Comparison of ENCODE assay signal across 11 mouse cellular contexts in the genomic region with DNA sequence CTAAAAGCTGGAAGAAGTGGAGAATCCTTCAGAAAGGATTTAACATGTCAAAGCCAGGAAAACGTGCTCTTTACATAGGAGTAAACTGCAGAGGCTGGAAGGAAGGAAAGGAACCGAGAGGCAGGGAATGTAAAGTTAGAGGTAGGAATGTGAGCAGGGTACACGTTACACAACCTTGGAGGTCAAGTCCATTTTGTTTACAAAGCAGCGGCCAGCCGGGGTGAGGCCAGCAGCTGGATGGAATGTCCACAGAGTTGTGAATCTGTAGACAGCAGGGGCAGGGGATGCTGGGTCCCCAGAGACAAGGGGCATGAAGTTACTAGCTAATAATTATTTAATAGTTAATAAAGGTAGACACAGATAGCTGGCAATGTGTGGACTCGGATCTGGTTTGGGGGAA. TPM values are rescaled to one million over a fixed set of nuclear protein-coding genes. Genes with fewer than 3 reads are reported as not detected.
A peak's percentile ranks its signal among the peaks of the same experiment; 100 is the strongest.
DNase-seq lines count a peak whose midpoint lies in the region; ATAC-seq and TF ChIP-seq lines count a peak whose summit lies in the region.
"Had no signal": no experiment of that assay in that cellular context is flagged by ENCODE, and none has a peak within 500 bp of the region (broad histone marks: within the 10 kb centered on the region; RNA-seq: fewer than 3 reads in every experiment).

No protein-coding gene starts in this region.

- intact Hi-C loops in left cerebral cortex, postnatal 36 days (cut with DNase I): no loop called here

- WGBS in liver, adult 2 months: 25% methylated on average over 6 of the region's 6 CpGs
- WGBS in liver, embryonic 12.5 days (ENCODE audit: insufficient replicate concordance): 58% methylated on average over 6 of the region's 6 CpGs
- WGBS in liver, embryonic 16.5 days (ENCODE audit: insufficient replicate concordance): 50% methylated on average over 6 of the region's 6 CpGs

- no peak for TF ChIP-seq POLR2A in liver, adult 2 months (IDR thresholded peaks at IDR 0.05; ENCODE audit: extremely low read depth, insufficient read depth, low read length)

- no peak for ATAC-seq in liver, embryonic 12.5 days
- ATAC-seq in liver, embryonic 16.5 days (ENCODE audit: low read depth): peak; percentile 47; the same call in 1 of the 2 replicates
- no peak for ATAC-seq in erythroblast, adult 5-6 weeks (replicated peaks; ENCODE audit: low FRiP score, poor library complexity, severe bottlenecking)
- ATAC-seq: hindbrain, embryonic 16.5 days had no signal

- no peak for TF ChIP-seq CTCF in liver, adult 2 months (IDR thresholded peaks at IDR 0.05; ENCODE audit: low read depth, low read length)

- H3K9me3 ChIP-seq in liver, embryonic 12.5 days (replicated peaks): no peaks in the 10 kb centered on the region
- no peaks in the 10 kb centered on the region for H3K9me3 ChIP-seq in liver, embryonic 16.5 days (replicated peaks; ENCODE audit: control insufficient read depth, low read length)
- H3K9me3 ChIP-seq: megakaryocyte, embryonic 14.5 days had no signal

- no peaks in the 10 kb centered on the region for H3K27me3 ChIP-seq in liver, adult 2 months (ENCODE audit: control insufficient read depth, insufficient read depth, low read length)
- H3K27me3 ChIP-seq in liver, embryonic 12.5 days (replicated peaks): no peaks in the 10 kb centered on the region
- no peaks in the 10 kb centered on the region for H3K27me3 ChIP-seq in liver, embryonic 16.5 days (ENCODE audit: control insufficient read depth, insufficient read depth, low read depth, low read length)

- no peaks in the 10 kb centered on the region for H3K36me3 ChIP-seq in liver, adult 2 months (ENCODE audit: control insufficient read depth, insufficient read depth, low read length)
- H3K36me3 ChIP-seq in liver, embryonic 12.5 days: no peaks in the 10 kb centered on the region
- H3K36me3 ChIP-seq in liver, embryonic 16.5 days (ENCODE audit: control insufficient read depth, insufficient read depth): no peaks in the 10 kb centered on the region

- DNase-seq in adrenal gland, postnatal 14 days: peak; percentile 57
- no peak for DNase-seq in adrenal gland, postnatal 4 days (ENCODE audit: low spot score in 2 of 2)
- peak; percentile 37 for DNase-seq in liver, adult 2 months (ENCODE audit: extremely low read depth, low read depth, low spot score)
- DNase-seq in yolk sac, embryonic 10.5 days (ENCODE audit: low spot score): peak; percentile 73
- no peak for DNase-seq in left cerebral cortex, postnatal 36 days (ENCODE audit: low spot score in 2 of 2)

- no peak overlapping the region for H3K27ac ChIP-seq in liver, adult 2 months (replicated peaks; ENCODE audit: insufficient read depth, low read depth, low read length)
- H3K27ac ChIP-seq in liver, embryonic 12.5 days: no peak overlapping the region
- no peak overlapping the region for H3K27ac ChIP-seq in liver, embryonic 16.5 days (ENCODE audit: low read length)

- no peak overlapping the region for H3K4me3 ChIP-seq in liver, adult 2 months (ENCODE audit: insufficient read depth, low read depth, low read length)
- no peak overlapping the region for H3K4me3 ChIP-seq in liver, embryonic 12.5 days
- no peak overlapping the region for H3K4me3 ChIP-seq in liver, embryonic 16.5 days (ENCODE audit: low read depth, low read length)
- H3K4me3 ChIP-seq: erythroblast, embryonic 14.5 days; megakaryocyte, embryonic 14.5 days had no signal

- H3K4me2 ChIP-seq in liver, embryonic 12.5 days: no peak overlapping the region
- no peak overlapping the region for H3K4me2 ChIP-seq in liver, embryonic 16.5 days (ENCODE audit: low read depth, low read length)

- no peaks in the 10 kb centered on the region for H3K79me2 ChIP-seq in liver, adult 2 months (ENCODE audit: control insufficient read depth, insufficient read depth, low read length)

- H3K9ac ChIP-seq in liver, adult 2 months (ENCODE audit: low read depth, low read length): no peak overlapping the region
- no peak overlapping the region for H3K9ac ChIP-seq in liver, embryonic 12.5 days
- no peak overlapping the region for H3K9ac ChIP-seq in liver, embryonic 16.5 days (ENCODE audit: low read depth, low read length)

- H3K4me1 ChIP-seq in liver, adult 2 months (ENCODE audit: control insufficient read depth, insufficient read depth, low read length): no peaks in the 10 kb centered on the region
- no peaks in the 10 kb centered on the region for H3K4me1 ChIP-seq in liver, embryonic 12.5 days
- no peaks in the 10 kb centered on the region; the same call in 1 of the 2 replicates for H3K4me1 ChIP-seq in liver, embryonic 16.5 days (ENCODE audit: control insufficient read depth, low read depth, low read length)
- H3K4me1 ChIP-seq: megakaryocyte, embryonic 14.5 days had no signal

RNA-seq across cellular contexts. Expression of a gene that starts 45.8 kb away (rescaled TPM):
- total RNA-seq in adrenal gland, postnatal 14 days (2021): 23.3 and 25.3 TPM in 2 replicates
- total RNA-seq in adrenal gland, postnatal 4 days (2021): 10 to 100 TPM; 30.7 to 34.2 TPM
- 3.5 and 6.0 TPM in 2 replicates for total RNA-seq in liver, adult 2 months (2014; rRNA removed)
- polyA plus RNA-seq in liver, adult 2 months (2012; rRNA removed): 3.9 and 4.5 TPM in 2 replicates
- 12.3 and 12.9 TPM in 2 replicates for polyA plus RNA-seq in liver, embryonic 12.5 days (2016; fragmentation: Nextera tagmentation; extraction: Ambion mirVana)
- polyA plus RNA-seq in liver, embryonic 16.5 days (2015; fragmentation: Nextera tagmentation; extraction: Ambion mirVana): 6.0 and 6.6 TPM in 2 replicates
- total RNA-seq in left cerebral cortex, postnatal 36 days (2021): 10 to 100 TPM; 14.4 to 15.8 TPM
- total RNA-seq in erythroblast, adult 5-6 weeks (2015; ENCODE audit: low replicate concordance): not detected in 2 replicates
- total RNA-seq in erythroblast, adult 5-6 weeks (2017; ENCODE audit: low replicate concordance): not detected in 2 replicates
- polyA plus RNA-seq: erythroblast, embryonic 14.5 days had no signal

RNA-seq across cellular contexts. Expression of a gene that starts 49.3 kb away (rescaled TPM):
- total RNA-seq in adrenal gland, postnatal 14 days (2021): 11.3 and 13.2 TPM in 2 replicates
- total RNA-seq in adrenal gland, postnatal 4 days (2021): 10 to 100 TPM; 19.8 to 23.4 TPM
- total RNA-seq in liver, adult 2 months (2014; rRNA removed): 0.46 and 0.54 TPM in 2 replicates
- polyA plus RNA-seq in liver, adult 2 months (2012; rRNA removed): 0.68 and 0.84 TPM in 2 replicates
- polyA plus RNA-seq in liver, embryonic 12.5 days (2016; fragmentation: Nextera tagmentation; extraction: Ambion mirVana): 6.1 and 9.9 TPM in 2 replicates
- 2.0 and 2.4 TPM in 2 replicates for polyA plus RNA-seq in liver, embryonic 16.5 days (2015; fragmentation: Nextera tagmentation; extraction: Ambion mirVana)
- 10 to 100 TPM; 12.7 to 13.9 TPM for total RNA-seq in left cerebral cortex, postnatal 36 days (2021)
- not detected in 2 replicates for total RNA-seq in erythroblast, adult 5-6 weeks (2015; ENCODE audit: low replicate concordance)
- total RNA-seq in erythroblast, adult 5-6 weeks (2017; ENCODE audit: low replicate concordance): not detected in 2 replicates
- polyA plus RNA-seq: erythroblast, embryonic 14.5 days had no signal

Comparison
In these comparisons a context has a peak if more than half of its experiments do, and no peak if none do; other contexts are left out.
1. DNase-seq: peak in adrenal gland, postnatal 14 days (single experiment), liver, adult 2 months (single experiment) and yolk sac, embryonic 10.5 days (single experiment); none in adrenal gland, postnatal 4 days (0 of 2) and left cerebral cortex, postnatal 36 days (0 of 2).